Mouse (Mus musculus): ENCODE measurements at regions not wholly inside any gene's neighbourhood (a gene's known extent, or its start where the extent isn't known, plus 50 kb on each side); places are given as distances from the start of the nearest gene placed in this dataset.

DNA sequence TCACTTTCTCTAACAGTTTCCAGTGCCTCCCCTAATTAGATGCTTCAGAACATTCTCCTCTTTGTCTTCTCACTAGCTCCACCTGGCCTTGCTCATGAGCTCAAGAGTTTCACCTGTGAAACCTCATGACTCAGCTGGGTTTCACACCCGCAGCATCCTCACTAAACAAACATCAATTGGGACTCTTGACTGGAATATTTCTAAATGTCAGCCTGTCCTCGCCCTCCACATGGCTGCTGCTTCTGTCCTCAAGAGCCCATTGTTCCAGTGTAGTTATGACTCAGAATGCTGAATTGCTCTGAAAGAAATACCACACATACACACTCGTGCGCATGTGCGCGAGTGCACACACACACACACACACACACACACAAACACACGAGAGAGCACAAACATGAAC is 407.2 kb downstream of the Prss52 start:
- no peak for DNase-seq (ENCODE audit: low read depth, low spot score)

GRCm38 (mm10) chr14:64512726-64513125 is 408.6 kb downstream of the Prss52 start:
- DNase-seq (ENCODE audit: low read depth, low spot score), result peak; percentile 58

- DNase-seq (ENCODE audit: low read depth, low spot score), result no peak
Measured at GRCm38 (mm10) chr14:64517584-64518195, 413.6 kb downstream of the Prss52 start.

DNA sequence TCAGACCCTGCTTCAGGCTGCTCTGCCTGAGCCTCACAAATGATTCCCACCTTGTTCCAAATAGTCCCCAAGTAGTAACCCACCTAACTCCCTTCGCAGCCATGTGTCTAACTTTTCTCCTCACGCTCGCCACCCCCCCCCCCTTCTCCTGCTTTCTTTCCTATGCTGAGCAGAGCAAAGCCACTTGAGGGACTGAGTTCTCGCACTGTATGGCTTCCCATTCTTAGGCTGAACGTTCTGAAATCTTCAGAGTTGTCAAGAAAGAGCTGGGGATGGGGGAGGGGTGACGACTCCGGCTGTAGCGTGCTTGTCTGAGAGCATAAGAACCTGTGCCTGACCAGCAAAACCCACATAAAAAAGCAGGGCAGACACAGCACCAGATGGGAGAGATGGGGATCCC is 420.6 kb downstream of the Prss52 start:
- no peak for DNase-seq (ENCODE audit: low read depth, low spot score)

DNA sequence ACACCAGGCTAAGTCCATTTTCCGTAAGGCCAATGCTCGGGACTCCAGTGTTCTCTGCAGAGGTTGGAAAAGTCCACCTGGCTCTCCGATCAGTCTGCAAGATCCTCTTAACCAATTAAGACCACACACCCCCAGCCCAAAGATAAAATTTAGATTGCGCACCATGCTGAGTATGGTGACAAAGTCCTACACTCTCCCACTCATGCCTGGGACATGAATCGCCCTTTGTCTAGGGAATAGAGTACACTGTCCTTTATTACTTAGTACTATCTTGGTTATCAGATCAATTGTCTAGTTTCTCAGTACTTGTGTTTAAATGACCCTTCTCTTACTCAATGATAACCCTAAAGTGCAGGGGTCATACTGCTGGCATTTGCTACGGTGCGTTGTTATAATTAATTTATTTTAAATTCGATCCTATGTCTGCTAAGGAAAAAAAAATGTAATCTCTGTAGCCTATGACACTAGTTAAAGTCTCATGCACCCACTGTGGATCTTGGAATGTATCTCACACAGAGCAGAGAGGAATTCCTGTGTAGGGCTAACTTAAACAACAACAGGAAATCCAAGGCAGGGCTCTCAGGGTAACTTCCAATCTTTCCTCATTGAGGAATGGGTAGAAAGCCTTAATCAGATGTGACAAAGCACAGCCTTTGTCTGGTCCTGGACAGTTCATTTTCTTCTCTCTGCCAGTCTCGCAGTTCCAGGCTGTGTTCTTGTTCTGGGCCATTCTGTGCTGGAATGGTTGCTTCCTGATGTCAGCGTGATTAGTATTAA is 421.4 kb downstream of the Prss52 start:
- DNase-seq (ENCODE audit: low read depth, low spot score), result no peak

DNA sequence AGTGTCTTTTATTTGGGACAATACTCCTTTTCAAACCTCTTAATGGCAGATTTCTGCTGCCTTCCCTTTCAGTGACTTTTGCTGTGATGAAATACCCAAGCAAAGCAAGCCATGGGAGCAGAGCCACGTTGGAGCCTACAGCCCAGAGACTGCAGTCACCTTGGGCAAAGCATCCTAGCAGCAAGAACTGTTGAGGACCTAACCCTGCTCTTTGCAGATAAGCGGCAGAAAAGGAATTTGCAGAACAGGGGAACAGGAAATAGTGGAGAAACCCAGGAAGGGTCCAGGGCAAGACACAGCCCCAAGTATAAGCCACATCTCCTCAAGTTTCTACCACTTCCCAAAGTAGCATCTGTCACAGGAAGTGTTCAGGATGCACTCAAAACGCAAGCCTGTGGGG is 426.5 kb downstream of the Prss52 start:
- no peak for DNase-seq (ENCODE audit: low read depth, low spot score)

DNA sequence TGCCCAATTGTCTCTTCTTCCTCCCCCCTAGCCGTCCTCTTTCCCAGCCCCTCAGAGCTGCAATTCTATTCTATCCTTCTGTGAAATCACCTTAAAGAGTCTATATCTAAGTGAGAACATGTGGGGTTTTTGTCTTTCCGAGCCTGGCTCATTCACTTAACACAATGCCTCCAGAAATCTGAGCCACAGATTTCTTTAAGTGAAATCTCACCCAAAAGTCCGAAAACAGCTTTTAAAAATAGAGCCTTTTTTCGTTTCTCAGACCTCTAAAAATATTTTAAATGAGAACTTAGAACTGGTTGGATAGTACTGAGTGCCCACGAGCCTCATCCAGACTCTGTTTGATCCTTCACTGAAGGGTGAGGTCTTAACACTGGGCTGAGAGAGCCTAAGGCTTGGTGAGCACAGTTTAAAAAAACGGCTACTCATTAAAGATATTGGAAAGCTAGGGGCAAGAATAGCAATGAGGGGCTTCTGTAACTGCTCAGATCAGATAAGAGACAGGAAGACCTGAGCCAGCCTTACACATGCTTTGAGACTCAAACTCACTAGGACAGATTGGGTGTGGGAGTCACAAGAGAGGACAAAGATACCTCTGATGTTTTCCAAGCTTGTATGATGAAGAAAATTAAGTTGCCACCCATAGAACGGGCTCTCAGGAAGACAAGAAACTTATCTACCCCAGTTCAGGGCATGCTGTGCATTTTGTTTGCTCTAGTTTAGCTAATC is 427.3 kb downstream of the Prss52 start:
- DNase-seq (ENCODE audit: low read depth, low spot score), result no peak

- DNase-seq (ENCODE audit: low read depth, low spot score), result no peak
Measured at GRCm38 (mm10) chr14:64532351-64532750, 428.3 kb downstream of the Prss52 start.

DNA sequence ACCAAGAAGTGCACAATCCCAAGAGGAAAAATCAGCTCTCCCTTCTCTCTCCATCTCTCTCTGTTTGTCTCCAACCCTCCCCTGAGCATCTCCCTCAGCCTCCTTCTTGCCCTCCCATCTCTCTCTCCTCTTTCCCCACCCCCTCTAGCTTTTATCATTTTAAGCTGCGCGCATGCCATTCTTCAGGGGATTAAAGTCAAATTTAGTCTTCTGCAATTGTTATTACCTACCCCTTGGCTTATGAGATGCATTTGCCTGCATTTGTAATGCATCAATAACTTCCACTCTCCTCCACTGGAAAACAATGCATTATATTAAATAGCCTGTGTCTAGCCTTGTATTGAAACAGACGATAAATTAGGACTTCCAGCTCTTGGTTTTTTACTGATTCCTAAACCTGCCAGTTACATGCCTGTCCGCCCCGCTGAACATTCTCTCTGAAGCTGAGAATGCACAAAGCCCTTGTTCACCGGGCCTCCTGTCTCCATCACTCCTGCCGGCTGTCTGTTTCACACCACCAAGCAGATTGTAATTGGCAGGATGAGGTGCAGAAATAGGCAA is 429.6 kb downstream of the Prss52 start:
- no peak for DNase-seq (ENCODE audit: low read depth, low spot score)

DNA sequence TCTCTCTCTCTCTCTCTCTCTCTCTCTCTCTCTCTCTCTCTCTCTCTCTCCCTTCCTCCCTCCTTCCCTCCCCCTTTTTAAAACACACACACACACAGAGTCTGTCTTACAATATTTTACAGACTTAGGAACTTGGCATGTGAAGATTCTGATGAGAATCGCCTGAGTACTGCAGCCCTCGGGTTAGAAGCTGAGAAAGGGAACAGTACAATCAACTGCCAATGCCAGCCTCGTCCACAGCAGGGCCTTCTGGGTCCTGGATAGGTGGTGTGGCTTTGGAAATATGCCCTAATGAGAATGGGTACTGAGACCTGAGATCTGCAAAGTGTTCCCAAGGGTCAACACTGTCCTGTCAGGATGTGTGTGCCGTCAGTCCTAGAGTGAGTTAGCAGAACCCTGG is 430.1 kb downstream of the Prss52 start:
- no peak for DNase-seq (ENCODE audit: low read depth, low spot score)

- DNase-seq (ENCODE audit: low read depth, low spot score), result no peak
Measured at GRCm38 (mm10) chr14:64539436-64539835, 435.4 kb downstream of the Prss52 start.

DNA sequence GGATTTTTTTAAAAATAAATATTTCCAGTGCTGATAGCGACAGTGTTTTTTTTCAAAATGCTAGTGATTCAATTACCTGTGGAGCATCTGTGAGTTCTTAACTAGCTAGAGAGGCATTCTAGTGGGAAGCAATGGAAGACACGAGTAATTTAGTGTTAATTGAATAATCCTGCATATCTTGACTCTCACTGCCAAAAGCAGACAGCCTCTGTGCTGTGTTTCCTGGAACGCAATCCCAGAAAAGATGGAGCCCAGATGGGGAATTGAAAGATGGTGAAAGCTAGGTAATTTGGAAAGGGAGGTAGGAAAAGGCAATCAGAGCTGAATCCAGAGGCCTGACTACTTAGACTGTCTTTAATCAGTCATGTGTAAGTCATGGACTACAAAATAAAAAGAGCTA is 441.0 kb downstream of the Prss52 start:
- no peak for DNase-seq (ENCODE audit: low read depth, low spot score)

DNA sequence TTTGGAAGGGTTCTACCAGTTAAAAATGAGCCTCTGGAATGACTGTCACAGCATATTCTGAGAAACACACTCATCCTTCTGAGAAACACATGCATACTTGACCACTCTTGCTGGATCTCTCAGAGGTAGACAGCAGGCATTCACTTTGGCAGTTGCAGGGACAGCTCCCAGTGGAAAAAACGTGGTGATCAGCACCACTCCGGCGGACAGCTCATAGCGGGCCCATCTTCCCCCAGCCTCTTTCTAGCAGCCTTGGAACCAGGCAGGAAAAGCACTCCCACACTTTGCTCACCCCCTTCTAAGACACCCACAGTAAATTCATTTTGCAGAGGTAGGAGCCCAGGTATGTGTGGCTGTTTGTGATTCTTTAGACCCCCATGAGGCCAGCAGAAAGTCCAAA is 442.7 kb downstream of the Prss52 start:
- DNase-seq (ENCODE audit: low read depth, low spot score), result no peak

DNA sequence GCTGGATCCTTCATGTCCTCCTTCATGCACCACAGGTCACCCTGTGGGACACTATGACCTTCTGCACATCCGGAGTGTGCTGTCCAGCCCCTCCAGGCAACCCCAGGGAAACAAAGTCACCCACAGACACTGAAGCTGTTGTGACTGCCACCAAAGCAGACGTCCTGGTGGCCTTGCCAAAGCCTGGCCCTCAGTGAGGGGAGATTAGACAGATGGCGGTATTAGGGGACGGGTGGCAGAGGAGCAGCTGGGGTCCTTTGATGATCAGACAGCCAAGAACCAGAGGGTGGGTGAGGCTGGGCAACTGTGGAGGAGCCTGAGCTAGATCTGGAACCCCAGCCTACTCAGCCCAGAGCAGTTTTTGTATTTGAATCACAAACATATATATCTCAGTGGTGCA is 448.9 kb downstream of the Prss52 start:
- DNase-seq (ENCODE audit: low read depth, low spot score), result no peak

GRCm38 (mm10) chr14:64556042-64556441 is 452.0 kb downstream of the Prss52 start:
- no peak for DNase-seq (ENCODE audit: low read depth, low spot score)

DNA sequence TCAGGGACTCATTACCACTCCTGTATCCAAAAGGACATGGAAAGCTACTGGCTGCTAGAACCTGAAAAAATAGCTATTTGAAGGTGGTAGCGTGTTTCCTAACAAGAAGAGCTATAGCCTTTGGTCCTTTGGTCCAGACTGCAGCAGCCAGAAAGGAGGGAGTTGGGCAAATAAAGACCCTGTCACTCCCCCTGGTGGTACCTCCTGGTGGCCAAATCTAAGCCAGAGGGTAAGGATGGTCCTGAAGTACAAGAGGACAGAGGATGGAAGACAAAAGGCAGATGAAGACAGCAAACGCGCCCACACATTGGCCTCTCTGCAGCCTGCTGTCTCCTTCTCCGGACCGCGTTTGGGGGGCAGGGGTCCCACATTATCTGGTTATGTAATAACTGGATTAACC is 453.4 kb downstream of the Prss52 start:
- DNase-seq (ENCODE audit: low read depth, low spot score), result no peak

DNA sequence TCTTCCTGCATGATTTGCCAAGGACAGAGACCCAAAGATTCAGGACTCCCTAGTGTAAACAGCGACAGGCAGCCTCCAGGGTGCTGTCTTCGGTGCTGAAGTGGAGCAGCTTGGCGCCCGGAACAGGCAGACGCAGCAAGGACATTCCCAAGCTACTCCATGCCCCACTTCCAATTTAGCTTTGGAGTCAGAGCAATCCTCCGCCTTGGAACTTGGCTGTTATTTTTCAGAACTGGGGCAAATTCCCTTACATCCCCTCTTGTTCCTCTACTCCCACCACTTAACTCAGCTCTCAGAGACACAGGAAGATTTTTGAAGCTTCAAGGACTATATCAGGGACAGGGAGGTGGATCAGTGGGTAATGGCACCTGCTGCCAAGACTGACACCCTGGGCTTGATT is 464.6 kb downstream of the Prss52 start:
- DNase-seq (ENCODE audit: low read depth, low spot score), result no peak

- DNase-seq (ENCODE audit: low read depth, low spot score), result no peak
Measured at GRCm38 (mm10) chr14:64570951-64571350, 466.9 kb downstream of the Prss52 start.

DNA sequence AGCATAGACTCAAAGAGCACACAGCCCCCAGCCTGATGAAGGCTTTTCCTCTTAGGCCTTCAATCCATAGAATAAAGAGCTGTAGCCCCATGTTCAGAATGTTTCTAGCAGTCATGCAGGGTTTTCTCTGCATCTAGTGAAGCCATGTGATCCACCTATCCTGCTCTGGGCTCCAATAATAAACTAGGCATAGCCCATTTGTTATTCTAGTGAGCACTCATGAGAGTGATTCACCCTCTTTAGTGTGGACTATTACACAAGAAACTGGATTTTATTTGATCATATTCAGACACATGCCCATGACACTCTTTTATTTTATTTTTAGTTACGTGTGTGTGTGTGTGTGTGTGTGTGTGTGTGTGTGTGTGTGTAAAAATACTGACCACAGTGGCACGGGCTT is 468.7 kb downstream of the Prss52 start:
- no peak for DNase-seq (ENCODE audit: low read depth, low spot score)

GRCm38 (mm10) chr14:64573773-64574172 is 469.7 kb downstream of the Prss52 start:
- no peak for DNase-seq (ENCODE audit: low read depth, low spot score)

- DNase-seq (ENCODE audit: low read depth, low spot score), result no peak
Measured at GRCm38 (mm10) chr14:64574277-64574676, 470.2 kb downstream of the Prss52 start.

GRCm38 (mm10) chr14:64574773-64575172 is 470.7 kb downstream of the Prss52 start:
- no peak for DNase-seq (ENCODE audit: low read depth, low spot score)
